Mouse (Mus musculus) frontal cortex, postnatal 14 days (tissue): Measurements from ENCODE around the gene Hspa12b.
A peak's percentile ranks its signal among the peaks of the same experiment; 100 is the strongest.

Experiments used
- DNase-seq, 2 experiments: peaks; one replicate each; pipeline ENCODE4 v3.0.0; 2022; ENCODE audit warnings: low spot score in 2 of 2

Hspa12b gene

DNA sequence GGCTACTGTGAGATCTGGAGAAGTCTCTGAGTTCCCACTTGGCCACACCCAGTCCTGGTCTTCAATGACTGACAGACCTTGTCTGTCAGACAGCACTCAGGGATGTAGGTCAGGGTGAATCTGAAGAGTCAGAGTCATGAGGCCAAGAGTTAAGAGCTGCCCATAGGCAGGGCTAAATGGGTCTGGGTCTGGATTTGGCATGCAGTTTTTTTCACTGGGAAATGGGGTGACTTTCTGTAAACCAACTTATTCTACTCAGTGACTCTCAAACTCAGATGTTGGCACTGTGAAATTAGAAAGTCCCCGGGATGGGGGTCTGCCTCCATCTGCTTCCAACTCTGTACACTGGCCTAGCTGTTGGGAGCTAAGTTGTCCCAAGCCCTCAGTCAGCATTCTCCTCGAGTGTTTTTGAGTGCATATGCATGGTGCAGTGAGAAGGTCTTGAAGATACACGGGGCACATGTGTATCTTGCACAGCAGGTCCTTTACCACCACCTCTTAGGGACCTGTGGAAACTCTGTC lies 1.6 kb downstream of the Hspa12b start:
- no peak for DNase-seq

DNA sequence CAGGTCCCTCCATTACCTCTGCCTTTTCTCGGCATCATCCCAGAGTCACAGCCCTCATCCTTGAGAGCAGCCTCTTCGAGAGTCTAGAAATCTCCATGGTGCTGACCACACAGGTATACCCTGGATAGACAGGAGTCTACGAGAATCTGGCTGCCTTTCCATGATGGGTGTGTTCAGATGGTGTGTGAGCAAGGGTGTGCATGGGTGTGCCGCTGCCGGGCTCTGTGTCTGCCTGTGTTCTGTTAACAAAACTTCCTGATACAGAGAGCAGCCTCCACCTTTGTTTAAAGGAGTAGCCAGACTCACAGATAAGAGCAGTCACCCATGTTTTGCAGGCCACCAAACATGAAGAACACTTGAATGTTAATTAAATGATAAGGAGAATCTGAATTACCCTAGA lies 2.8 kb downstream of the Hspa12b start:
- DNase-seq, result no peak

DNA sequence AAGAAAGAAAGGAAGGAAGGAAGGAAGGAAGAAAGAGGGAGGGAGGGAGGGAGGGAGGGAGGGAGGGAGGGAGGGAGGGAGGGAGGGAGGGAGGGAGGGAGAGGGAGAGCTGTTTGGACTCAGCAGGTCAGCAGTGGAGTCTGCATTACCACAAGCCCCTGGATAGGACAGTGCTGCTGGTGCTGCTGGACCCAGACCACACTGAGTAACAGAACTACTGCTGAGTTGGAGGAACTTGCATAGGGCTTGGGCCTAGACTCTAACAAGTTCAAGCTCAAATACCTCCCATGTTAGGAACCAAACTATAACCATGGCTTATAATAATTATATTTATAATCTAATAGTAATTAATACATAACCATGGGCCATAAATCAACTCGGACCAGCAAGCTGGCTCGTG lies 3.8 kb downstream of the Hspa12b start:
- no peak for DNase-seq

DNA sequence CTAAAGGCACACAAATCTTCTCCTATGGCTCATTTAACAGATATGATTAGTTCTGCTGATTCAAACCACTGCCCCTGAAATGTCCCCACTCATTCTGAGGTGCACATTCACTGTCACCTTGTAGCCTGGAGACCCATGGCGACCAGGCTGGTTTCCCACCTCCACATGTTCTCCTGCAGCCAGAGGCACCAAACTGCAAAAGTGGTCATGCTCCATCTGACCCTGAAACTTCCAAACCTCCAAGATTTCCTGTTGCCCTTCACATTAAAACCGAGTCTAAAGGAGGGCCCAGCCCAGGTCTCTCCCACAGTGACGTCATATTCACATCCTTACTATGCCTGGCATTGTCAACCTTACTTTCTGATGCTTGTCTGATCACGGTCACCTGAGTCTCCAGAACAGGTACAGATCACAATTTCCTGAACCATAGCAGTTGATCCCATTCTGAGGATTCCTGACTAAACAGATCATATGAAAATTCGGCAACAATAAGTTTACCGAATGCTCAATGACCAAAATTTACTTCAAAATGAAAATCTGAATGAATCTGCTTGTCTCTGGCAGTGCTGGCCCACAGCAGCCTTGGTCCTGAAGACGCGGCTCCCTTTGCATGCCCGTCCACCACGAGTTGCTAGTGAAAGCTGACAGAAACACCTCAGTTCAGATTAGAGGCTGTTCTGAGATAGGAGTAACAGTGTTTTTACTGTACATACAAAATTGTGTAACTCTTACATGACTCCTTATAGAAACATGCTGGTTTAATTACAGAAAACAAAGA lies 5.2 kb downstream of the Hspa12b start:
- DNase-seq, result no peak

DNA sequence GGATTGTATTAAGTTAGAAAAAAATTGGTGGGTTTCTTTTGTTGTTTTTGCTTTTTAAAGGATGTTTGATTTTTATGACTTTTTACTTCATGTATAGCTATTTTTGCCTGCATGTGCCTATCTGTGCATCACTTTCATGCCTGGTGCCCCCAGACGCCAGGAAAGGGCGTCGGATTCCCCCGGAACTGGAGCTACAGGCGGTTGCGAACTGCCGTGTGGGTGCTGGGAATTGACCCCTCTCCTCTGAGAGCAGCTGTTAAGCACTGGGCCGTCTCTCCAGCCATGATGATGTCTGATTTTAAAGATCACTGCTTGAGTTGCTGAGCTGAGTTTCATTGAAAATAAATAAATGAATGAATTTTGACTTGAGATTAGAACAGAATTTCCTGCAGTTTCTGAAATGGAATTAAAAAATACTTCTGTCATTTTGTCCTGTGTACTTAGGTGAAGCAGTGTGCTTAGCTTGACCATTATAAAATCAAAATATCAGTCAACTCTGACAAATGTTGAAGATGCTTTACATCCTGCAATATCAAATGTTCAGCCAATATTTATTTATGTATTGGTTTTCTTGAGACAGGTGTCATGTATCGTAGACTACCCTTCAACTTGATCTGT lies 6.0 kb downstream of the Hspa12b start, which contains the start of gene Gm11037:
Gene Gm11037 (plus strand): TSS at position 568 of the 618 bp plus-strand sequence.
- DNase-seq, result no peak

DNA sequence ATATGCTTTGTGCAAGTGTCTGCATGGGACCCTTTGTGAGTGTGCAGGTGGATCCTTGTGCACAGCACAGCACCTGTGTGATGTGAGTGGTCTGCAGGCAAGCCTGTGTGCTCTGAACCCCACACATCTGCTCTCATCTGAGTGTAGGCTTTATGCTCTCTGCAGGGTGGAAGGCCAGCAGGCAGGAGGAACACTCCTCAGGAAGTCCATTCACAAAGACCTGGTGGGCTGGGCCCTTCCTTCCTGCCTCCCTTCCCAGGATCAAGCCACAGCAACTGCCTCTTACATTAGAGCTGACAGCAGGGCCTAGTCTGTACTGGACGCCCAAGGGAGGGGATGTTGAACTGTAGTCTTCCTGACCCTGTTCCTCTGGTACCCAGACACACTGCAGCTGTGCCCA lies 7.3 kb downstream of the Hspa12b start:
- no peak for DNase-seq

DNA sequence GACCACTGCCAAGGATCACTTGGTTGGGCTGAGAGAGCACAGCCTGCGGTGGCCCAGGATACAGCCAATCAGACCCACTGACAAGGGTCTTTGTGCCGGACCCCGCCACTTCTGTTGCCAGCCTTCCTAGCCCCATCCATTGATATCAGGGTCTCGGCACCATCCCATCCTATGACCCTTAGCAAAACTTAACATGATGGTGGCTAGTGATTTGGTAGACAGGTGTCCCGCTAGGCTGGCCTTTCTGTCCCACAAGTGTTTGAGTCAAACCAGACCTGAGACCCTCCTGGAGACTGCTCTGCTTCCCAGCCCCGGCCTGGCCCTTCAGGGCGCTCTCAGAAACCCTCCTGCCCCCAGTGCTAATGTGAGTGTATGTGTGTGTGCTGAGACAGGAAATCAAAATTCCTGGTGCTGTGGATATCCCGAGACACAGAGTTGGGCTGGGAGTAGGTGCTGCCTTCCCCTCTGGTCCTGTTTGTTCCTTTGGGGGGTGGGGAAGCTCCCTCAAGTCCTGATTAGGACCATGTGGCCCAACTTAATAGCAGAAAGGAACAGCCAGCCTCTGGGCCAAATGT lies 7.8 kb downstream of the Hspa12b start:
- DNase-seq, result no peak

DNA sequence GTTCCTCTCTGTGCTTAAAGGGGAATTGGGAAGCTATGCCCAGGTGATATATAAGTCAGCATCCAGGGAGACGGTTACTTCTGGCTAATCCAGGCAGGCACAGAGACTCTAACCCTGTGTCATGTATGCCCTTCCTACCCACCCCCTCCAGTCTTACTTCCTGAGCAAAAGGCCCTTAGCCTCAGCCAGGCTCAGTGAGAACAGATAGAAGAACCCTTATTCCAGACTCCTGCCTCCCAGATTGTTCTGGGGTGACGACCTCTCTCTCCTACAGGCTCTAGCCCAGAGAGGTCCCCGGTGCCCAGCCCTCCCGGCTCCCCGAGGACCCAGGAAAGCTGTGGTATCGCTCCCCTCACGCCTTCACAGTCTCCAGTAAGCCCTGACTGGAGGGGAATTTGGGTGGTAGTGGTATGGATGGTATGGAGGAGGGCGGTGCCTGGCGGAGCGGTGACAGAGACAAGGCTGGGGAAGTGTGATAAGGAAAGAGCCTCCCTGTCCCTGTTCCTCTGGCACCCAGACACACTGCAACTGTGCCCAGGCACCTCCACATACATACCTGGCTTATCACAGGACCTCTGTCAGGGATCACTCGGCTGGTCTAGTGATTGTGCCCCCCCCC lies 8.6 kb downstream of the Hspa12b start:
- no peak for DNase-seq

DNA sequence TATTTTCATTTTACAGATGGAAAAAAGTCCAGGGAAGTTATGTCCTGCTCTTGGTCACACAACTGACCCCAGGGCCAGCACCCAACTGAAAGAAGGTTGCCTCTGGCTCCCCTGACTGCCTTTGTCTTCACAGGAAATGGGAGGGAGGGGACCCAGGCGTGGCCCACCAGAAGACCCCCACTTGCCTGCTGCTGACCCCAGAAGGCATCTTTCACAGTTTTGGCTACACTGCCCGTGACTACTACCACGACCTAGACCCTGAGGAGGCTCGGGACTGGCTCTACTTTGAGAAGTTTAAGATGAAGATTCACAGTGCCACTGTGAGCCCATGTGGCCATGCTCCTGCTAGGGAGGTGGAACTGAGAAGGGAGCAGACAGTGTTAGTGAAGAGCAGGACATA lies 11.2 kb downstream of the Hspa12b start:
- no peak for DNase-seq

DNA sequence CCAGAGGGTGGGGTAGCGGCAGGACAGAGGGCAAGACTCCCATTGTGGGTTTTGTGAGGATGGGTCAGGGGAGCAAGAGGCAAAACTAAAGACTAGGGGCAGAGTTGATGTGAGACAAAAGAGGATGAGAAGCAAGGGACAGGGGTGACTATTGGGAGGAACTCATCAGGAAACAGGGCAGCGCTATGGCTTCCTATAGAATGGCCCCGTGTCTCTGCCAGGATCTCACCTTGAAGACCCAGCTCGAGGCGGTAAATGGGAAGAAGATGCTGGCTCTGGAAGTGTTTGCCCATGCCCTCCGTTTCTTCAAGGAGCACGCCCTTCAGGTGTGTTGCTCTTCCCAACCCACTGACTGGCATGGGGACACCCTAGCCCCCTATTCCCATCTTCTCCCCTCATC lies 11.7 kb downstream of the Hspa12b start:
- no peak for DNase-seq

DNA sequence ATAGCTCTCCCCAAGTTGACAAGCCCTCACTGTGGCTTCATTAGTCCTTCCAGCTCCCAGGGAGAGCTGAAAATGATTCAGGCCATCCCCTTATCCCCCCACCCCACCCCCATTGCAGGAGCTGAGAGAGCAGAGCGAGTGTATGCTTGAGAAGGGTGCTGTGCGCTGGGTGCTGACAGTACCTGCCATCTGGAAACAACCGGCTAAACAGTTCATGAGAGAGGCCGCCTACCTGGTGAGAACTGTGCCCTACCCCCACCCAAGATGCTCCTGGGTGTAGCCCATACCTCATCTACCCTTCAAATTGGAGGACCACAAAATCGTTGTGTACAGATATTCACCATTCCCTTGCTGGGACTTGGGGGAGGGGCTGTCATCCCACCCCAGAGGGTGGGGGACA lies 12.2 kb downstream of the Hspa12b start:
- DNase-seq, result no peak

DNA sequence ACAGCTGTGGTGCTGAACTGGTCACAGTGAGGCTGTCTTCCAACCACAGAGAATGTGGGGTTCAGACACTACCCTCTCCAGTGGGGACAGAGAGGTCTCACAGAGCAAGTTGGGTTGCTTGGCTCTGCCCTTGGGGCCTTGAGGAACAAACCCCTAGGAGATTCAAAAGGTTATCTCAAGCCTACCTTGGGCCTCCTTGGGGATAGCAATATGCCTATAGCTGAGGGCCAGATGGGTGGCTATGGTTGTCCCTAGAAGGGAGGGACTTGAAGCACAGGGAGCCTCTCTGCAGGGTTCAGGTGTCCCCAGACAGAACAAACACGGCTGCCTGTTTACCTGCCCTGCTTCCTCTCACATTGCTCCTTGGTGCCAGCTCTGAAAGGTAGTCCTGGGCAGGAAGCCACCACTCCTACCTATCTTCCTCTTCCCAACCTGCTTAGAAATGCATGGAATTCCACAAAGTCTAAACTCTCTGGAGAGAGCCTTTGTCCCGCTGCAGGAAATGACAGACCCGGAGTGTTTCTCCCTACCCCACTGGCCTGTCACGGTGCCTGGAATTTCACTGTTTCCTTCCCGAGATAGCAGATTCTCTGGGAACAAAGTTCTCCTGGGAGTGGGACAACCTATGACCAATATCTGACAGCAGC lies 12.9 kb downstream of the Hspa12b start:
- DNase-seq, result no peak

DNA sequence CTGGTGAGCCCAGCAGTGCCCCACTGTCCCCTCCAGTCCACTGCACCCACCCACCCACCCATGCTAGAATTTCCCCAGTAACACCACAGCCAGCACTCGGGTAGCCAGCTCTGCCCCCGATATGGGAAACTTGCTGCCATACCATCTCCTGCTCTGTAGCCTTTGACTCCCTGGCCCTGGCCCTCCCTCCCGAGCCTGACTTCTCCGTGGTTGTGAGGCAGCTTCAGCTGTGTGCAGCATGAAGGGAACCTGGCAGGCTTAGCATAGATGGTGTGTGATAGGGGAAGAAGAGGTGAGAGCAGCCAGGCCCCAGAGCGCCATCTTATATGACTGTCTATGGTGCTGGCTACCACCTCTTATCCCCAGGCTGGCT lies 13.4 kb downstream of the Hspa12b start:
- no peak for DNase-seq

DNA sequence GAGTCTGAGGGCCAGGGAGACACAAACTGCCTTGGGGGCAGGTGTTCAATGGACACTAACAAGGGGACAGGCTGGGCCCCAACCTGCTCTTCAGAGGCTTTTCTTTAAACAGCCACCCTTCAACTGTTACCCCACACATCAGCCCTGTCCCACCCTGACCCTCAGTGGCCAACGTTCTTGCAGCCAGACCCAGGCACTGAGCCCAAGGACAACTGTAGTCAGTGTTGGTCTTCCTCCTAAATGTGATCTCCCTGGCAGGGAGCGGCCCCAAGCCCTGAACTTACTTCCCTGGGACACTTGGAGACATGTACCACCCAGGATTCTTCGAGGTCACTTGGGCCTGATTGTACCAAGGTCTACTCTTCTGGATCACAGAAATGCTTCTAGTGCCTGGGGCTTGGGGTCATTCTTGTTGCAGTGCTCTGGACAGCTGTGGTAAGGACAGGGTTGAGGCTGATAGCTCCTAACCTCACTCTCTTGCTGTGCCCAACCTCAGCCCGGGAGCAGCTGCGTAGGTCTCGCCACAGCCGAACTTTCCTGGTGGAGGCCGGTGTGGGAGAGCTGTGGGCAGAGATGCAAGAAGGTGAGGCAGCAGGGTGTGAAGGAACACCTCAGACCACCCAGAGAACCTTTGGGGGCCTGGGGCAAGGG lies 14.4 kb downstream of the Hspa12b start:
- no peak for DNase-seq

DNA sequence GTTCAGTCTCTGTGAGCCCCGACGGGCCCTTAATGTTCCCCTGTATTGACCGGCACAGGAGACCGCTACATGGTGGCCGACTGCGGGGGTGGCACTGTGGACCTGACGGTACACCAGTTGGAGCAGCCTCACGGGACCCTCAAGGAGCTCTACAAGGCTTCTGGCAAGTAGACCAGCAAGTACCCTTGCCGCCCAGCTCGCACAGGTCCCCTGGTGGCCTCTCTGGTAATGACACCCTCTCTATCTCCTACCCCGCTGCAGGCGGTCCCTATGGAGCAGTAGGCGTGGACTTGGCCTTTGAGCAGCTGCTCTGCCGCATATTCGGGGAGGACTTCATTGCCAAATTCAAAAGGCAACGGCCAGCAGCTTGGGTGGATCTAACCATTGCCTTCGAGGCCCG lies 15.5 kb downstream of the Hspa12b start:
- DNase-seq, result peak in 1 of 2 experiments; percentile 45

DNA sequence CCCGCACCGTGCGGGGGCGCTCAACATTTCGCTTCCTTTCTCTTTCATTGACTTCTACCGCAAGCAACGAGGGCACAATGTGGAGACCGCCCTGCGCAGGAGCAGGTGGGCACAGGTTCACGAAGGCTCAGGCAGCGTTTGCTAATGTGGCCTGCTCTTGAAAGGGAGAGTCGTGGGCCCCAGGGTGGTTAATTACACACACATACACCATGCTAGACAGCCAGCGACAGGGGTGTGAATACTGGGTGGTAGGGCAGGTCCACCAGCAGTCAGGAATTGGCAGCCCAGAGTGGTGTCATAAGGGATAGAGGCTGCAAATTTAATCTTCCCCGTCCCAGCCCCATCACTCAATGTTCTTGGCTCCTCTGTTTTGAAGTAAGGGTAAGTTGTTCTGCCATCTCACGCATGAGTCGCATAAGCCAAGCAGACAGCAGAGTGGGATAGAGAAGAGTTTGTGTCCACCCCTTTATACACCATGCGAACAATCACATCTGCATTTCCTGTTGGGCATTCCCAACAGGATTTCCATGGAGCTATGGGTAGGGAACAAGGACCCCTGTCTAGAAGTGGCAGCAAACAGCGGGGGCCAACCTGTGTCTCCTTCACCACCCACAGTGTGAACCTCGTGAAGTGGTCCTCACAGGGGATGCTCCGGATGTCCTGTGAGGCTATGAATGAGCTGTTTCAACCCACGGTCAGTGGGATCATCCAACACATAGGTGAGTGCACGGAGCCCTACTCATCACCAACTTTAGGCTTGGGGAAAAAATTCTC lies 16.1 kb downstream of the Hspa12b start:
- no peak for DNase-seq

DNA sequence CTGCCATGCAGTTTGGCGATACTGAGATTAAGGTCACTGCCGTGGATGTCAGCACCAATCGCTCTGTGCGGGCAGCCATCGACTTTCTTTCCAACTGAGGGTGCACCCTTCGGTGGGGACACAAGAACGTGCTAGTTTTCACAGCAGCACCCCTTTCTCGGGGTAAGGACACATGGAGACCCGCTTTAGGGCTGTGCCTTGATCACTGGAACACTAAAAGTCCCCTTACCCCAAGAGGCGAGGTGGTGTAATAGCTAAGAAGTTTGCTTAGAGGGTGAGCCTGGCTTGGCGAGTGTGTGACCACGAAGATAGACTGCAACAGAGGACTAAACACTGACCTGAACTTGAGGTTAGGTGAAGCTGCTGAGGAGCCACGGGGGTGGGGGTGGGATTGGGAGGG lies 18.0 kb downstream of the Hspa12b start:
- DNase-seq, result no peak

DNA sequence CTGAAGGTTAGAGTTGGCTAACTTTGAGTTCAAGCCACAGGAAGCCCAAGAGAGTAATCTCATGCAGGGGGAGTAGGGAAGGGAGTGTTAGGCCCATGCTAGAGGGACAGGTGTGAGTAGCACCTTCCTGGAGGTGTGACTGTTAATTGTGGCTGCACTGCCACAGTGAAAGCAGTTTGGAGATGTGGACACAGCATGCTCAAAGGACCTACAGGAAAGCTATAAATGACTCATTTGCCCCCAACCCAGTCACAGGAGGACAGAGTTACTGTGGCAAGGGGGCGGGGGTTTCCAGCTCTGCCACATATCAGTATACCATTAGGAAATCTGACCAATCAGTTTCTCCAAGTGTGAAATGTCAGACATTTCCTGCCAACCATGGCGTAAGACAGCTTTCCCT lies 18.5 kb downstream of the Hspa12b start:
- no peak for DNase-seq

DNA sequence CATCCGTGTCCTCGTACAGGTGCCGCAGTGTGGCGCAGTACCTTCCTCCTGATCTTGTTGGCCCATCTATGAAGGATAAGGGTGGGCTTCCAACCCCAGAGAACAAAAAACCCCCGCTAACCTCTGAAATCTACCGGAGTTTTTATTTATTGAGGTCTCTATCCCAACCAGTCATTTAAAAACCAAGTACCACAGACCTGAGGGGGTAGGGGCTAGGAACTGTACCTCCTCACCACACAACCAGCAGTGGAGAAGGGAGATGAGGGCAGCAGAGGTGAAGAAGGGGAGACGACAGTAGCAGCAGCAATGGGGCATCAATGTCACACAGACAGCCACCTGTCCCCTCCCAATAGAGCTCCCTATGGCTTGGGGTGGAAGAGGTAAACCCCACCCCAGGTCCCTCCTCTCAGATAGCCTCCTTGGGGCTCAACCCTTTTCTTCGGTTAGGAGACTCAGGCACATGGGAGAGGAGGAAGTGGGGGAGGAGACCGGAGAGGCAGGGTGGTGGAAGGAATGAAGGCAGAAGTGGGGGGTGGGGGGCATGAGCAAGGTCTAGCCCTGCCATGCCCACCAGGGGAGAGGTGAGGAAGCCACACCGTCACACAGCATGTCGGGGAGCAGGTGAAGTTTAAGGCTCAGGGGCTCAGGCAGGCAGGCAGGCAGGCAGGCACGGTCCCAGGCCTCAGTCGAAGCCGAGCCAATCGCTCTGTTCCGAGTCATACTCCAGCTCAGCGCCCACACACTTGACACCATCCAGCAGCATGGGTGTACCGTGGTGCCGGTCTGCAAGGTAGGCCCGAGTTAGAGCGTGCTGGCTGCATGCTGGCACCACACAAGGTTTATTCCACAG lies 19.3 kb downstream of the Hspa12b start:
- no peak for DNase-seq

DNA sequence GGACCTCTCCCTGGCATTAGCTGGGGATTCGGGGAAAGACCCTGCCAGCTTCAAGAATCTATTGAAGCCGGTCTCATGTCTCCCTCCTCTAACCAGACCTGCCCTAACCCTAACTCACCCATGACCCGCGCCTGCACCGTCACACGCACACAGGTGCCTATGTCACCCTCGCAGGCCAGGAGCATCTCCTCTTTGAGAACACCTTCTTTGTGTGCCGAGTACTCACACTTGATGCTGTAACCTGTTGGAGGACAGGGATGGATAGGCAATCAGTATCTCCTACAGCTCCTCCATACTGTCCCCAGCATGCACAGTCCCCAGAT lies 19.9 kb downstream of the Hspa12b start:
- no peak for DNase-seq
